Mouse (Mus musculus) myocyte (in vitro differentiated cells): ENCODE measurements around the gene Tnfsf18. TPM values are rescaled to one million over a fixed set of nuclear protein-coding genes. Genes with fewer than 3 reads are reported as not detected.

Source experiments
- H3K27me3 ChIP-seq: one replicate; pipeline ENCODE4 v1.6.1; 2011; ENCODE audit not compliant: control insufficient read depth, insufficient read depth, insufficient read length
- H3K36me3 ChIP-seq: one replicate; pipeline ENCODE4 v1.6.1; 2011; ENCODE audit not compliant: control insufficient read depth, insufficient read depth
- H3K4me2 ChIP-seq: one replicate; pipeline ENCODE4 v1.6.1; 2011; ENCODE audit warnings: low read depth, control low read depth
- H3K4me3 ChIP-seq: one replicate; pipeline ENCODE4 v1.5.1; 2011; ENCODE audit warnings: mild to moderate bottlenecking, control low read depth, moderate library complexity
- H3K79me2 ChIP-seq: one replicate; pipeline ENCODE4 v1.6.1; 2011; ENCODE audit not compliant: control insufficient read depth, insufficient read depth
- H3ac ChIP-seq: one replicate; pipeline ENCODE4 v1.6.1; 2011; ENCODE audit not compliant: control insufficient read depth, insufficient read length
- CEBPB ChIP-seq: IDR thresholded peaks from 2 replicates; pipeline ENCODE4 v1.6.1; 2011; ENCODE audit warnings: mild to moderate bottlenecking, moderate library complexity; ENCODE audit not compliant: poor library complexity, insufficient read depth, severe bottlenecking
- E2F4 ChIP-seq: IDR thresholded peaks from one replicate; pipeline ENCODE4 v1.6.1; 2011; ENCODE audit warnings: mild to moderate bottlenecking, control low read depth, moderate library complexity; ENCODE audit not compliant: insufficient read depth
- MAX ChIP-seq: IDR thresholded peaks from one replicate; pipeline ENCODE4 v1.6.1; 2011; ENCODE audit warnings: low read depth, mild to moderate bottlenecking, control low read depth
- MYOD1 ChIP-seq, 3 experiments: IDR thresholded peaks; one replicate each; pipeline ENCODE4 v1.6.1; 2011; ENCODE audit warnings: control low read depth in 2 of 3, low read depth in 2 of 3, mild to moderate bottlenecking in 2 of 3, moderate library complexity in 1 of 3; ENCODE audit not compliant: insufficient read length in 2 of 3, control insufficient read depth in 1 of 3
- MYOG ChIP-seq, 3 experiments: IDR thresholded peaks; one replicate each; pipeline ENCODE4 v1.6.1; 2011; ENCODE audit warnings: control low read depth in 2 of 3, low read depth in 2 of 3, mild to moderate bottlenecking in 2 of 3; ENCODE audit not compliant: insufficient read length in 2 of 3, control insufficient read depth in 1 of 3, insufficient read depth in 1 of 3
- POLR2A ChIP-seq: IDR thresholded peaks from one replicate; pipeline ENCODE4 v1.6.1; 2011; ENCODE audit warnings: low read depth, mild to moderate bottlenecking, control low read depth, moderate library complexity; ENCODE audit not compliant: insufficient read length
- POLR2AphosphoS2 ChIP-seq: IDR thresholded peaks from one replicate; pipeline ENCODE4 v1.6.1; 2011; ENCODE audit warnings: low read depth, control low read depth; ENCODE audit not compliant: insufficient read length
- REST ChIP-seq: IDR thresholded peaks from one replicate; pipeline ENCODE4 v1.6.1; 2011; ENCODE audit warnings: mild to moderate bottlenecking, control low read depth, moderate library complexity; ENCODE audit not compliant: insufficient read depth, insufficient read length
- SRF ChIP-seq: IDR thresholded peaks from one replicate; pipeline ENCODE4 v1.6.1; 2011; ENCODE audit warnings: low read depth; ENCODE audit not compliant: control insufficient read depth, insufficient read length
- TCF12 ChIP-seq: IDR thresholded peaks from one replicate; pipeline ENCODE4 v1.6.1; 2011; ENCODE audit warnings: mild to moderate bottlenecking, control low read depth; ENCODE audit not compliant: poor library complexity, insufficient read depth, severe bottlenecking
- TCF3 ChIP-seq: IDR thresholded peaks from one replicate; pipeline ENCODE4 v1.6.1; 2011; ENCODE audit warnings: low read depth, control low read depth; ENCODE audit not compliant: insufficient read length
- USF1 ChIP-seq: IDR thresholded peaks from one replicate; pipeline ENCODE4 v1.6.1; 2011; ENCODE audit warnings: low read depth, mild to moderate bottlenecking, control low read depth, moderate library complexity
- polyA plus RNA-seq: library from polyadenylated mRNA; unstranded; fragments of >200 nt; fragmentation: generic; extraction: Trizol; gene quantifications from one replicate; pipeline ENCODE4 v1.2.1, GENCODE M21; 2012; ENCODE audit warnings: missing spikeins

Tnfsf18 gene
- polyA plus RNA-seq, 1 experiment: 0.02 TPM

DNA sequence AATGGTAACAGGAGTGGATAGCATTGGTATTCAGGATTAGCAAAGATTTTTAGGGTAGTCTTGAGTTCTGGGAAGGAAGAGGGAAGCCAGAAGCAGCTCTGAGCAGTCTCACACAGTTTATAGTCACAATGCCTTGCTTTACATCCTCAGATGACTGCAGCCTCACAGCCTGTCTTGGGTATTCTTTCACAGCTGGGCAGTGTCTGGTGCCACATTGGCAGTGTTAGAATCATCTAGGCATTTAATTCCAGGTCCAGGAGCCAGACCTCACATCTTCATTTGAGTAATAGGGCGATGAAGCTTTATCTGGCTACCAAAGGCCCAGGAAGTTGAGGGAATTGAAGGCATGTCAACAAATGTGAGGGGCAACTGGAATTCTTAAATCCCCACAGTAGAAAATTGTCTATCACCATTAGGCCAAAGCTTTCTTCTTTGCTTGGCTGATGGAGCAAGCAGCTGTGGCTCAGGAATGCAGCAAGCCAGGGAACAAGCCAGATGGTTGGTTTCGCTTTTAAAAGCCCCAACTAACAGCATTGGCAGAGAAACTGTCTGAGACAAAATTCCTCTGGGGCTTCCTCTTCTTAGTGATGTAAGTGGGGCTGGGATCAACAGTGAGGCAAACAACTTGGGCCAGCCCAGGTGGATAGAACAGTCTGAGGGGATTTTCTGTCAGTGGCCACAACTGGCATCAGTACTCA is 30.9 kb upstream of the Tnfsf18 start:
- Histone ChIP-seq H3ac (no peak overlapping the region), H3K27me3 (no peaks in the 10 kb centered on the region), H3K4me3 (no peak overlapping the region), H3K36me3 (no peaks in the 10 kb centered on the region), H3K4me2 (peak overlapping the region; percentile 58), H3K79me2 (no peaks in the 10 kb centered on the region)
- 0 out of 2 replicates have a peak, but pooled peaks have one; percentile 6 for TF ChIP-seq CEBPB
- TF ChIP-seq SRF: no peak
- peak; percentile 0 for TF ChIP-seq TCF12
- no peak for TF ChIP-seq E2F4
- TF ChIP-seq MYOG (IDR thresholded peaks at IDR 0.05; ENCODE audit: control insufficient read depth in 1 of 3, insufficient read depth in 1 of 3, insufficient read length in 2 of 3, low read depth in 2 of 3): peak in 2 of 3 experiments; percentile 18 to 37
- TF ChIP-seq MYOD1 (IDR thresholded peaks at IDR 0.05; ENCODE audit: control insufficient read depth in 1 of 3, insufficient read length in 2 of 3, low read depth in 2 of 3): peak in 2 of 3 experiments; percentile 57 to 67

DNA sequence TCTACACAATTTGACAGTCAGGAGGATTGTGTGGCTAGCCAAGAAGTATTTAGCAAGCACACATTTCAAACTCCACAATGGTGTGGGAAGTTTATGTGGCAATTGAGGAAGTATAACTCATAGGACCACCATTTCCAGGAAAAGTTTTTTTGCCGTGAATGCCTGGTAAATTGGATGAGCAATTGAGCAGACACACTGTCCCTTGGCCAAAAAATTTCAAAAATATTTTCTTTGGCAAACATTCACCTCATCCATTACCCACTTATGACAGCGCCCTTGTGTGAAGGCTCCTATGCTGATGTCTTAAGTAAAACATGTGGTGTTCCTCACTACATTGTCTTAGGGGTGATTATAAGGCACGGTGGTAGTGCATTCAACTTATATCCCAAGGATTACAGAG is 17.2 kb upstream of the Tnfsf18 start:
- Histone ChIP-seq H3K79me2 (no peaks in the 10 kb centered on the region), H3ac (no peak overlapping the region), H3K36me3 (no peaks in the 10 kb centered on the region), H3K4me2 (no peak overlapping the region), H3K4me3 (no peak overlapping the region), H3K27me3 (no peaks in the 10 kb centered on the region)
- no peak for TF ChIP-seq MAX
- TF ChIP-seq CEBPB: no peak
- no peak for TF ChIP-seq SRF
- TF ChIP-seq POLR2AphosphoS2: no peak
- no peak for TF ChIP-seq MYOD1 (IDR thresholded peaks at IDR 0.05; ENCODE audit: control insufficient read depth in 1 of 3, insufficient read length in 2 of 3, low read depth in 2 of 3)
- no peak for TF ChIP-seq TCF3
- no peak for TF ChIP-seq E2F4
- no peak for TF ChIP-seq USF1
- TF ChIP-seq TCF12: no peak

DNA sequence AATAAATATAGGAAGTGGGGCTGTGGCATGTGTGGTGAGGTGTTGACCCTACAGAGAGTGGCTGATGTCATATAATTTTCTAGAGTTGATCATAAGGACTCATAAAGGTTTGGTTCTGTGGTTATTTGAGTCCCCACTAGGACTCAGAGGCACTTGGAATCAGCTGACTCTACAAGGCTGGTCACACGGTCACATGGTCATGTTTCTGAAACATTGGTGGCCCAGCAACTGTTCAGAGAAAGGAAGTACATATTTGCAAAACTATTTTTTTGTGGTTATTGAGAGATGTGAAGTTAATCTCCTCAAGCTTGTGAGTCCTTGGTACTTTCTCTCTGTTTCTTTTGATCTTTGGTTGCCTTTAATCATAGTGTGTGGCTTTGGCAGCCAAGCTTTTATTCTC is 14.6 kb upstream of the Tnfsf18 start:
- Histone ChIP-seq H3K27me3 (no peaks in the 10 kb centered on the region), H3ac (no peak overlapping the region), H3K79me2 (no peaks in the 10 kb centered on the region), H3K4me2 (no peak overlapping the region), H3K36me3 (no peaks in the 10 kb centered on the region), H3K4me3 (no peak overlapping the region)
- TF ChIP-seq TCF12 (no peak), USF1 (peak; percentile 91)

DNA sequence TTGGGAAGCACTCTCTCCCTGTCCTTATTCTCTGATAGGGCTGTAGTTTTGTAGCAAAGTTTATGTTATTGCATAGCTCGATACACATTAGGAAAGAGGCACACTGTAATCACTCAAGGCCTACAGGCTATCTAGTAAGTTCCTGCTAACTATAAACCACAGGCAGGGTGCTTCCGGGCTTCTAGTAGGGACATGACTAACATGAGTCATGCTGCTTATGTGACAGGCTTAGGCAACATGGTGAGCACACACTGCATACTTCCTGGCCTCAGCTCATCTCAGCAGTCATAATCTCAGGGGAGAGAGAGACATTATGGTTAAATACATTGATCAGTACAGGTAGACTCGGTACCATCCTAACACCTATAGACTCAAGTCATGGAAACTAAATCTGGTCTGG is 12.2 kb upstream of the Tnfsf18 start:
- H3K4me2 ChIP-seq: peak overlapping the region; percentile 32
- no peaks in the 10 kb centered on the region for H3K27me3 ChIP-seq
- H3K36me3 ChIP-seq: no peaks in the 10 kb centered on the region
- H3K79me2 ChIP-seq: no peaks in the 10 kb centered on the region
- no peak overlapping the region for H3K4me3 ChIP-seq
- no peak overlapping the region for H3ac ChIP-seq
- TF ChIP-seq CEBPB (0 out of 2 replicates have a peak, but pooled peaks have one; percentile 38), POLR2AphosphoS2 (no peak)

DNA sequence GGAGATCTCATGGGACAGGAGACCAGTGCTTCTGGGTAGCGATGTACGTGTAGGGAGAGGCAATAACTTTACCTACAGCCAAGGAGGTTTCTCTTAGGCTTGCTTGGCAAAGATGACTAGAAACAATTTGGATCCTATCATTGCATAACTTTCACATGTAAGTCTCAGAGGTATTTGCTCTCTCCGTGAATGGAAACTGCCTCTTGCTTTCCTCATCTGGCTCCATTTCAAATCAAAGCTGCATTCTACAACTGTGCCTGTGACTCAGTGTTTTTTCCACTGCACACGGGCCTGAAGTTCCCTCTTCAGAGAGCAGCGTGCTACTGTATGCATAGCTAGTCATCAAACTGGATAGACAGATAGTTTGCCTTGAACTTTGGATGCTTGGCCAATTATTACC is 7.4 kb upstream of the Tnfsf18 start:
- Histone ChIP-seq H3K36me3 (no peaks in the 10 kb centered on the region), H3K4me3 (no peak overlapping the region), H3K27me3 (no peaks in the 10 kb centered on the region), H3ac (no peak overlapping the region), H3K4me2 (no peak overlapping the region), H3K79me2 (no peaks in the 10 kb centered on the region)
- TF ChIP-seq MYOG (IDR thresholded peaks at IDR 0.05; ENCODE audit: control insufficient read depth in 1 of 3, insufficient read depth in 1 of 3, insufficient read length in 2 of 3, low read depth in 2 of 3) (no peak), REST (no peak), E2F4 (no peak), CEBPB (no peak), TCF3 (no peak), TCF12 (no peak), POLR2AphosphoS2 (no peak), SRF (no peak), MAX (no peak), POLR2A (no peak), USF1 (no peak), MYOD1 (IDR thresholded peaks at IDR 0.05; ENCODE audit: control insufficient read depth in 1 of 3, insufficient read length in 2 of 3, low read depth in 2 of 3) (no peak)

DNA sequence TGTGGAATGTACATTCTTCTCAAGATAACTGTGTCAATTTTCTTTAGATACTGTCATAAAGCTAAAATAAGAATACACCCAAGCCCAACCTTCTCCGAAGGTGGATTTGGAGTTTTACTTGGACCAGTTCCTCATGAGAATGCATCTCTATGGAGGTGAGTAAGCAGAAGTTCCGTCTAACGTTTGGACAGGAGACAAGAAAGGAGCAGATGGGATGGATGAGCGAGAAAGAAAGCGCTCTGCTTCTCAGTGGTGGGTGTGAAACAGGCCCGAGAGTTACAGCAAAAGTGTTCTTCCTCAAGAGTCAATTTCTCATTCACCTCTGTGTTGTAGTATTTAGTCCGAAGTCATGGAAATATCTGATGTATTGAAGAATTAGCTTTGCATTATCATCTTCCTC is 2.7 kb upstream of the Tnfsf18 start:
- H3K36me3 ChIP-seq: no peaks in the 10 kb centered on the region
- TF ChIP-seq TCF3 (no peak), E2F4 (no peak), POLR2A (no peak), MYOG (IDR thresholded peaks at IDR 0.05; ENCODE audit: control insufficient read depth in 1 of 3, insufficient read depth in 1 of 3, insufficient read length in 2 of 3, low read depth in 2 of 3) (no peak), POLR2AphosphoS2 (no peak), USF1 (no peak), MYOD1 (IDR thresholded peaks at IDR 0.05; ENCODE audit: control insufficient read depth in 1 of 3, insufficient read length in 2 of 3, low read depth in 2 of 3) (no peak), SRF (no peak), REST (no peak), CEBPB (no peak), TCF12 (no peak), MAX (no peak)
- no peak overlapping the region for H3K4me3 ChIP-seq
- no peaks in the 10 kb centered on the region for H3K27me3 ChIP-seq
- no peak overlapping the region for H3K4me2 ChIP-seq
- H3ac ChIP-seq: no peak overlapping the region
- H3K79me2 ChIP-seq: no peaks in the 10 kb centered on the region
